Mouse (Mus musculus) brain, embryonic 14.5 days (tissue): Measurements from ENCODE around the gene Msh5. TPM values are rescaled to one million over a fixed set of nuclear protein-coding genes. Genes with fewer than 3 reads are reported as not detected.
"Not testable (repeated sequence)": the region's sequence is repeated elsewhere in the genome, so short reads cannot be mapped to it uniquely, and the experiment has no call there.

ENCODE experiments used
- DNase-seq: peaks from one replicate; pipeline ENCODE4 v3.0.0-alpha.2; 2011; ENCODE audit warnings: low read depth
- CTCF ChIP-seq: fragments of 200-500 bp; IDR thresholded peaks from 2 replicates; pipeline ENCODE4 v1.5.1; 2012; ENCODE audit warnings: inconsistent platforms, mild to moderate bottlenecking, moderate library complexity, borderline replicate concordance; ENCODE audit not compliant: insufficient read depth, insufficient read length; ENCODE audit errors: extremely low read depth
- POLR2A ChIP-seq: fragments of 200-500 bp; IDR thresholded peaks from 2 replicates; pipeline ENCODE4 v1.6.1; 2012; ENCODE audit warnings: mild to moderate bottlenecking, inconsistent platforms, borderline replicate concordance; ENCODE audit not compliant: poor library complexity, insufficient read depth, insufficient read length, severe bottlenecking; ENCODE audit errors: extremely low read depth
- polyA plus RNA-seq: library from polyadenylated mRNA; depleted of rRNA; stranded (reverse); fragments of >200 nt; gene quantifications from 2 replicates; pipeline ENCODE4 v1.2.3, GENCODE M21; 2012; rRNA removed

Msh5 gene
- polyA plus RNA-seq, 1 experiment: 4.2 TPM

DNA sequence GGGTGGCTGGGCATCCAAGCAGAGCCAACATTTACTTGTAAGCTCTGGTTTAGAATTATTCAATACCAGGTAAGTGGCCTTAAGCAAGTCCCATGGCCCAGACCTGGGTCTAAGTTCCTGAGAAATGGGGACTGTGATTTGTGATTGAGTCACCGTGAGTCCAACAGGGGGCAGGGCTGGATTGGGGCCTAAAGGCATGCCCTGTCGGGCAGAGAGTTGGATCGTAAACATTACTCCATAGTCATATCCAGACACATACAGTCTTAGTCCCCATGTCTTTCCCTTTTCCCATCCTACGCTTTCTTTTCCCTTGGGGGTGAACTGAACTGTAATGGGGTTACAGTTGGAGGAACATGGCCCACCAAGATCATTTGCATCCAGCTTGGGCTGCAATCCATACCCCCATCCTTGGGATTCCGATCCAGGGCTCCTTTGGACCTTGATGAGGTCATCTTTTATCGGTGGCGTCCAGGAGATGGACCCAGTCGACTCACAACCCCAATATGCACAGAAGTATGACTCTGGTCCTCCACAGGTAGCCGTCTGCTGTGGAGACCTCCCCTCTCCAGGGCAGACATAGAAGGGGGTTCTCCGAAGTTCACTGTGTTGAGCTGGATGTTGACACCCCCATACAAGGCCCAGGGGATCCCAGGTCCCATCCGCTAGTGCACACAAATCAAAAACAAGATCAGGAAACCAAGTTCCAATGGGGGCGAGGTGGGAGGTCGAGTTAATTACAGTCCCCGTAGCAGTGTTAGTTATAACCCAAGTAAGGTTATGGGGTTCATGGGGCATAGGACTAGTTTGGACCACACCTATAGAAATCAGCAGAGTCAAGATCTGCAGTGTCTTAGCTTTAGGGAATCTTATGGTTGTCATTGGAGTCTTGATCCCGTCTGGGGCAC lies 47.8 kb downstream of the Msh5 start:
- no peak for DNase-seq
- TF ChIP-seq POLR2A: no peak
- TF ChIP-seq CTCF: no peak

- DNase-seq: no peak
- no peak for TF ChIP-seq POLR2A
- no peak for TF ChIP-seq CTCF
Measured at GRCm38 (mm10) chr17:34997142-34997483, 49.4 kb downstream of the Msh5 start.

DNA sequence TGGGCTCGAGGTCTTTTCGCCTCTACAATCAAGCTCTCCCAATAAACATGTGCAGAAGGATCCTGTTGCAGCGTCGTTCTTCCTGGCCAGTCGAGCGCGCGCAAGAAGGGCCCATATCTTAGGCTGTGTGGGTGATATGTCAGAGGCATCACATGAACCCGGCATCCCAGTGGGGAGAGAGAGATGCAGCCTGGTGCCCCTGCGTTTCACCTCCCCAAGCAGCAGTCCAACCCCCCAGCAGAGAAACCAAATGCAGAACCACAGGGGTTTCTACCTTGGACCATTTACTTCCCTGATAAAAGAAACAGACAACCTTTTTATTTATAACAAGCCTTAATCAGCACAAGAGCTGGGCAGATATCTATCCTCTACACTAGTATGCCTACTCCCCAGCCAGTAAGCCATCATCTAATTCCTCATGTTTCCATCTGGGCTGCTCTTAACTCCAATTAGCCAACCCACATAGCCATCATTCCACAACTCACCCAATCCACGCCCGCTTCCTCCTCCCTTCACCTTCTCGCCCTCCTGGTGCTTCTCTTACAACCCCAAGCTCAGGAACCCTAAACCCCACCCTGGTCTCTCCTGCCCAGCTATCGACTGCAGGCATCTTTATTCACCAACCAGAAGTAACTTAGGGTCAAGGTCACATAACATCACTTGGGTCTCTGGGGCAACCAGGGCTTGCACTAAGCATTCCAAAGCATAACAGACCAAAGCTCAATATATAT lies 50.0 kb downstream of the Msh5 start:
- no peak for DNase-seq
- TF ChIP-seq POLR2A (no peak), CTCF (no peak)

GRCm38 (mm10) chr17:34995927-34996326 lies 50.6 kb downstream of the Msh5 start:
- not testable (repeated sequence) for DNase-seq

DNA sequence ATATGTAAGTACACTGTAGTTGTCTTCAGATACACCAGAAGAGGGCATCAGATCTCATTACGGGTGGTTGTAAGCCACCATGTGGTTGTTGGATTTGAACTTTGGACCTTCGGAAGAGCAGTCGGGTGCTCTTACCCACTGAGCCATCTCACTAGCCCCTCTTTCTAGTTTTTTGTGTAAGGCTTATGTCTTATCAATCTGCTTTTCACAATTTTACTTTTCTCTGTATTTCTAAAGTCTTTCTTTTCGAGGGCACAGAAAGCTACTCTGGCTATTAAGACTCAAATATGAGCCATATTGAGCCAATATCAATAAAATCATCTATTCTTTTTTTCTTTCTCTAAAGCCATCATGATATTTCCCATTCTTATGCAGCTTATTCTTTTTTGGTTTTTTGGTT lies 51.4 kb downstream of the Msh5 start:
- DNase-seq: not testable (repeated sequence)

GRCm38 (mm10) chr17:34994751-34995150 lies 51.8 kb downstream of the Msh5 start:
- TF ChIP-seq POLR2A (no peak), CTCF (no peak)
- DNase-seq: no peak

- TF ChIP-seq CTCF: peak; percentile 54; the same call in 1 of the 2 replicates
- TF ChIP-seq POLR2A: no peak
- peak; percentile 61 for DNase-seq
Measured at GRCm38 (mm10) chr17:34984218-34984617, 62.3 kb downstream of the Msh5 start.

- TF ChIP-seq CTCF (no peak), POLR2A (no peak)
- DNase-seq: no peak
Measured at GRCm38 (mm10) chr17:34982328-34982727, 64.2 kb downstream of the Msh5 start.

GRCm38 (mm10) chr17:34981690-34982180 lies 64.8 kb downstream of the Msh5 start, which contains the start of gene Lsm2:
Gene Lsm2, plus strand, starts transcription at chr17:34981862.
- TF ChIP-seq CTCF (no peak), POLR2A (peak; percentile 59)
- peak; percentile 98 for DNase-seq

- TF ChIP-seq CTCF: peak; percentile 42; the same call in 1 of the 2 replicates
- TF ChIP-seq POLR2A: no peak
- DNase-seq: peak; percentile 85
Measured at GRCm38 (mm10) chr17:34980655-34981054, 65.9 kb downstream of the Msh5 start.

DNA sequence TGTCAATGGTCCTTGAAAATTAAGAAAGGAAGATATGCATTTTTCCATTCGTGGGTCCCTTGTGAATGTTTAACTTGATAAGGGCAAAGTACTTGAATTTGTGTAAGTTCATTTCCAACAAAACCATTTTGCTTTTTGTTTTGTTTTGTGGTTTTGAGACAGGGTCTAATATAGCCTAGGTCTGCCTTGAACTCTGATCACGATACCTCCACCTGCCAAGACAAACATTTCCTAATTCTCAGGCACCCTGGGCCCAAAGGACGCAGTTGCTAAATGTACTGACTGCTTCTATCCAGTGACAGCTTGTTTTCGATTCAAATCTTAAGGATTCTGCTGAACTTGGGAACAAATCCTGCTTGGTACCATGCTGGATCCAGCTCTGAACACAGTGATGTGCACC lies 66.9 kb downstream of the Msh5 start:
- TF ChIP-seq POLR2A (no peak), CTCF (no peak)
- no peak for DNase-seq

Other genes starting within 250 kb of the Msh5 start
- 0.04 TPM in 2 replicates for gene Cyp21a1, start 242.2 kb downstream of the Msh5 start, polyA plus RNA-seq
- gene Stk19, start 209.8 kb downstream of the Msh5 start, polyA plus RNA-seq: 57.1 and 75.0 TPM in 2 replicates
- gene Dxo, start 209.7 kb downstream of the Msh5 start, polyA plus RNA-seq: 73.5 and 101 TPM in 2 replicates
- 88.8 and 119 TPM in 2 replicates for gene Skiv2l, start 196.5 kb downstream of the Msh5 start, polyA plus RNA-seq
- 62.1 and 66.0 TPM in 2 replicates for gene Nelfe, start 196.4 kb downstream of the Msh5 start, polyA plus RNA-seq
- 0.21 and 0.42 TPM in 2 replicates for gene Cfb, start 184.2 kb downstream of the Msh5 start, polyA plus RNA-seq
- gene Zbtb12, start 167.3 kb downstream of the Msh5 start, polyA plus RNA-seq: 116 and 135 TPM in 2 replicates
- 0.04 TPM in 1 of 2 replicates, not detected in the other for gene Gm20547, start 164.7 kb downstream of the Msh5 start, polyA plus RNA-seq
- gene C2, start 148.5 kb downstream of the Msh5 start, polyA plus RNA-seq: 1.1 and 2.3 TPM in 2 replicates
- gene Ehmt2, start 148.3 kb downstream of the Msh5 start, polyA plus RNA-seq: 350 and 361 TPM in 2 replicates
- gene Slc44a4, start 132.3 kb downstream of the Msh5 start, polyA plus RNA-seq: 0.06 and 0.07 TPM in 2 replicates
- gene Neu1, start 115.5 kb downstream of the Msh5 start, polyA plus RNA-seq: 28.0 and 29.6 TPM in 2 replicates
- 6.3 and 7.1 TPM in 2 replicates for gene Hspa1b, start 87.5 kb downstream of the Msh5 start, polyA plus RNA-seq
- gene Gm20481, start 76.8 kb downstream of the Msh5 start, polyA plus RNA-seq: not detected in 2 replicates
- 6.3 and 6.6 TPM in 2 replicates for gene Hspa1a, start 74.6 kb downstream of the Msh5 start, polyA plus RNA-seq
- gene Hspa1l, start 74.0 kb downstream of the Msh5 start, polyA plus RNA-seq: 0.14 and 0.40 TPM in 2 replicates
- gene Lsm2, start 64.9 kb downstream of the Msh5 start, polyA plus RNA-seq: 136 and 185 TPM in 2 replicates
- gene Vars, start 45.8 kb downstream of the Msh5 start, polyA plus RNA-seq: 99.2 and 119 TPM in 2 replicates
- gene Vwa7, start 30.2 kb downstream of the Msh5 start, polyA plus RNA-seq: 0.49 and 0.71 TPM in 2 replicates
- 4.0 and 6.5 TPM in 2 replicates for gene Sapcd1, start 18.7 kb downstream of the Msh5 start, polyA plus RNA-seq
- 69.6 and 89.8 TPM in 2 replicates for gene Clic1, start 3.2 kb upstream of the Msh5 start, polyA plus RNA-seq
- gene Ddah2, start 12.3 kb upstream of the Msh5 start, polyA plus RNA-seq: 322 and 438 TPM in 2 replicates
- 0.42 and 0.50 TPM in 2 replicates for gene Ly6g6c, start 18.6 kb upstream of the Msh5 start, polyA plus RNA-seq
- gene Mpig6b, start 19.4 kb upstream of the Msh5 start, polyA plus RNA-seq: 0.30 and 0.35 TPM in 2 replicates
- 1.2 and 12.4 TPM in 2 replicates for gene Ly6g6e, start 30.2 kb upstream of the Msh5 start, polyA plus RNA-seq
- gene Ly6g6d, start 31.3 kb upstream of the Msh5 start, polyA plus RNA-seq: 1.8 and 2.7 TPM in 2 replicates
- gene Ly6g6f, start 38.9 kb upstream of the Msh5 start, polyA plus RNA-seq: 0.15 and 0.30 TPM in 2 replicates
- gene Abhd16a, start 42.5 kb upstream of the Msh5 start, polyA plus RNA-seq: 91.0 and 135 TPM in 2 replicates
- gene Ly6g5c, start 61.5 kb upstream of the Msh5 start, polyA plus RNA-seq: not detected in 2 replicates
- 3.1 and 3.4 TPM in 2 replicates for gene Ly6g5b, start 68.7 kb upstream of the Msh5 start, polyA plus RNA-seq
- 21.4 and 25.3 TPM in 2 replicates for gene Gpank1, start 74.7 kb upstream of the Msh5 start, polyA plus RNA-seq
- gene Csnk2b, start 75.3 kb upstream of the Msh5 start, polyA plus RNA-seq: 243 and 257 TPM in 2 replicates
- 3.3 and 4.6 TPM in 2 replicates for gene D17H6S53E, start 79.6 kb upstream of the Msh5 start, polyA plus RNA-seq
- 0.93 and 1.1 TPM in 2 replicates for gene Apom, start 85.3 kb upstream of the Msh5 start, polyA plus RNA-seq
- gene Bag6, start 88.4 kb upstream of the Msh5 start, polyA plus RNA-seq: 378 and 427 TPM in 2 replicates
- 367 and 409 TPM in 2 replicates for gene Prrc2a, start 118.2 kb upstream of the Msh5 start, polyA plus RNA-seq
- gene Aif1, start 129.3 kb upstream of the Msh5 start, polyA plus RNA-seq: 1.6 and 2.2 TPM in 2 replicates
- gene Lst1, start 141.7 kb upstream of the Msh5 start, polyA plus RNA-seq: 8.2 and 11.8 TPM in 2 replicates
- 0.58 and 1.1 TPM in 2 replicates for gene Ltb, start 147.7 kb upstream of the Msh5 start, polyA plus RNA-seq
- gene Tnf, start 155.3 kb upstream of the Msh5 start, polyA plus RNA-seq: 0.15 and 0.21 TPM in 2 replicates
- gene Lta, start 158.6 kb upstream of the Msh5 start, polyA plus RNA-seq: 0.27 and 0.29 TPM in 2 replicates
- not detected in 2 replicates for gene Gm16181, start 174.1 kb upstream of the Msh5 start, polyA plus RNA-seq
- gene Atp6v1g2, start 186.9 kb upstream of the Msh5 start, polyA plus RNA-seq: 72.5 and 74.9 TPM in 2 replicates
- gene Nfkbil1, start 189.0 kb upstream of the Msh5 start, polyA plus RNA-seq: 13.4 and 17.3 TPM in 2 replicates
- gene Ddx39b, start 195.0 kb upstream of the Msh5 start, polyA plus RNA-seq: 887 and 1,110 TPM in 2 replicates
- 37.1 and 39.5 TPM in 2 replicates for gene H2-D1, start 216.0 kb upstream of the Msh5 start, polyA plus RNA-seq